Mouse (Mus musculus) liver, adult (tissue): ENCODE results near the gene Cfap36.

Experiments
- GATA4 ChIP-seq: IDR thresholded peaks from 2 replicates; pipeline ENCODE4 v1.6.1; 2014; ENCODE audit warnings: mild to moderate bottlenecking, low read length; ENCODE audit not compliant: insufficient replicate concordance

Gene Cfap36

DNA sequence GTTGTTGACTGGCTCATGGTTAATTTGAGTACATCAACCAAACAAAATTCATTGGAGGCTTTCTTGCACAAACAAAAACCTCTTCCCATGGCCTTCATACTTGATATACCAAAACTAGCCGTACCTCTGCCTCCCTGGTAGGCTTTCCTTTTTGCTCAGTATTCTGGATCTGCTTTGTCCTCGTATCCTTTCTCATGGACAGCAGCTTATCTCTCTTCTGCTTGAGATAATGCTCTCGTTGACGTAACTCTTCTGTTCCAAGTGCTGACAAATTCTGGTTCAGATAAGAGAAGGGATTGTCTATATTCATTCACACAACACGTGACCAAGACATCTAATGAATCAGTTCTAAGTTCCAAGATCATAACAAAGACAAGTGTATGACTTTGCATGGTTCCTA is 24.9 kb downstream of the Cfap36 start:
- peak; percentile 41; the same call in 1 of the 2 replicates for TF ChIP-seq GATA4

GRCm38 (mm10) chr11:29219055-29219454 is 28.2 kb downstream of the Cfap36 start:
- no peak for TF ChIP-seq GATA4

DNA sequence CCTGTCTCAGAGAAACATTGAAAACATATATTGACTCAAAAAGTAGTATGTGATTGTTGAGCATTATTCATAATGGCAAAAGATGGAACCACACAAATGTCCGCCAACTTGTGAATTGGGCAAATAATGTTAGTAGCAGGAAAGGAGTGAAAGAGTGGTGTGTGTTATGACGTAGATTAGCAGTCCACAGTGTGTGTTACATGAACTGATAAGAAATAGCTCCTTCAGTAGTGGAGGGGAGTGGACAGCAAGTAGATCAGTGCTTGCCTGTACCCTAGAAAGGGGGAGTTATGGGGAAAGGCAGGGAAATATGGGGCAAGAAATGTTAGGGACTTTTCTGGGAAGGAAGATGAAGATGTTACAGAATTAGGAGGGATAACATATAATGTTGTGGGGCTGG is 31.0 kb downstream of the Cfap36 start:
- TF ChIP-seq GATA4: no peak

- no peak for TF ChIP-seq GATA4
Observed at GRCm38 (mm10) chr11:29209774-29210173, 37.4 kb downstream of the Cfap36 start.

DNA sequence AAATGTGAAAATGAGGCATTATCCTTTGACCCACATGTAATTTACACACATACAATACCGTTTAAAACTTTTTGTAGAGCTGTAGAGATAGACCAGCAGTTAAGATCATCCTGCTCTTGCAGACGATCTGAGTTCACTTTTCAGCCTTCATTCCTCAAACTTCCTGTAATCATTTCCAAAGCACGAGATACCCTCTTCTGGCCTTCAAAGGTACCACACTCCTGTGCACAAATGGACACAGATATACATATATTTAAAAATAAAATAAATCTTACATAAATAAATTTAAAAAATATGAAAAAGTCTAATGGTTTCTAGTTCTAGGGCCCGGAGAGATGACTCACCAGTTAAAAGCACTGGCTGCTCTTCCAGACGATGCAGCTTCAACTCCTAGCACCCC is 43.6 kb downstream of the Cfap36 start:
- no peak for TF ChIP-seq GATA4

DNA sequence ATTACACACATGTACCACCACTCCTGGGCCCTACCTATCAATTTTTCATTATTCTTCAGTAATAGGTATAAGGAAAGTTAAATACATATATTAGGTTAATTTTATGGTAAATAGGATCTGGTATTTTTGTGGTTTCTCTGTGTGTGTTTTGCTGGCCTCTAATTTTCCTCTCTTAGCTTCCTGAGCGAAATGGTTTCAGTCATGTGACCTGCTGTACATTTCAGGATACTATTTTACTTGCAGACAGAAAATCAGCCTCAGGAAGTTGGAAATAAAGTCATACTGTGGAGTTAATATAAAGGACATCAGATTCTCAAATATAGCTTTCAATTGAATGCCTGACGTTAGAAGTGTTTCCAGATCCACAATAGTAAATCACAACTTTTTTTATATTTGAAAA is 58.2 kb downstream of the Cfap36 start:
- no peak for TF ChIP-seq GATA4

DNA sequence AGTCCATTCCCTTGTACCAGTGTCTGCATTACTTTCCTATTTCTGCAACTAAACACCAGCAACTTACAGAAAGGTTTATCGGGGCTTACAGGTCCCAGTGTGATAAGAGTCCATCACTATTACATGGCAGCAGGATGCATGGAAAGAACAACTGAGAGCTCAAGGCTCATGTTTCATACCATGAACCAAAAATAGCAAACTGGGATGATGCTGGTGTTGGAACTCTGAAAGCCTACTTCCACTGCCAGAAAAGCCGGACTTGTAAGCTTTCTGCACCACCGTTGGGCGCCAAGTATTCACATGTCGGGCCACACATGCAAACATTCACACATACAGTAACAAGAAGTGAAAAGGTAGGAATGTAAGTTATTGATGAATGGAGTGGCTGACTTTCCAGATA is 65.5 kb downstream of the Cfap36 start:
- TF ChIP-seq GATA4: no peak

GRCm38 (mm10) chr11:29180657-29181056 is 66.6 kb downstream of the Cfap36 start:
- no peak for TF ChIP-seq GATA4

DNA sequence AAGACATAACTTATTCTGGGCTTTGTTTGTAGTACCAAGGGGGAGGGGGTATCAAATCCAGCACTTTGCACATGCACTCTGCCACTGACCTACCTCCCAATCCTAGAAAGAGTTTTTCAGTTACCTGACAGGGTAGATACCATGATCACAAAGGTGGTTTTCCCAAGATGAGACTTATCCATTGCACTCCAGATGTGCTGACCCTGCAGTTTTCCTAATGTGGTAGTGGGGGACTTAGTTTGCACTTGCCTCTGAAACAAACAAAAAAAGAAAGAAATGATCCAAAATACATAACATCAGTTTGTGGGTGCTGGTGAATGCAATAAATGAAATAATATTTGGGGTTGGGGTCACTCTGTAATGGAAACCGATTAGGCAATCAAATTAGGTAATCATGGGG is 67.9 kb downstream of the Cfap36 start:
- no peak for TF ChIP-seq GATA4

- TF ChIP-seq GATA4: no peak
Observed at GRCm38 (mm10) chr11:29173706-29174436, 73.3 kb downstream of the Cfap36 start.

DNA sequence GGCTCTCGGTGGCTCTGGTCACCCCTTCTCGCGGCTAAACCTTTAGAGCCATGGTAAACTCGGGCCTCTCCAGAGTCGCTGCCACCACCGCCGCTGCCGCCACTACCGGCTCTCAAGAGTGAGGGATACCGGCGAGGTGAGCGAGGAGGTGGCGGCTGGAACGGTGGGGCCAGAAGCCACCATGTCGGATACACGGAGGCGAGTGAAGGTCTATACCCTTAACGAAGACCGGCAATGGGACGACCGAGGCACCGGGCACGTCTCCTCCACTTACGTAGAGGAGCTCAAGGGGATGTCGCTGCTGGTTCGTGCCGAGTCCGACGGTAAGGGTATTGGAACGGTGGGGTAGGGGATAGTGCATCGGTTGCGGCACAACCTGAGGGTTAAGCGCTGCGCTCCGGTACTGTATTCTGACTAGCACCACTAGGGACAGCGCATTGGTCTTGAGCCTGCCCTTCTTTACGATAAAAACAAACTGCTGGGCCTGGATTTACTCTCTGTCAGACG is 74.0 kb downstream of the Cfap36 start:
- no peak for TF ChIP-seq GATA4

DNA sequence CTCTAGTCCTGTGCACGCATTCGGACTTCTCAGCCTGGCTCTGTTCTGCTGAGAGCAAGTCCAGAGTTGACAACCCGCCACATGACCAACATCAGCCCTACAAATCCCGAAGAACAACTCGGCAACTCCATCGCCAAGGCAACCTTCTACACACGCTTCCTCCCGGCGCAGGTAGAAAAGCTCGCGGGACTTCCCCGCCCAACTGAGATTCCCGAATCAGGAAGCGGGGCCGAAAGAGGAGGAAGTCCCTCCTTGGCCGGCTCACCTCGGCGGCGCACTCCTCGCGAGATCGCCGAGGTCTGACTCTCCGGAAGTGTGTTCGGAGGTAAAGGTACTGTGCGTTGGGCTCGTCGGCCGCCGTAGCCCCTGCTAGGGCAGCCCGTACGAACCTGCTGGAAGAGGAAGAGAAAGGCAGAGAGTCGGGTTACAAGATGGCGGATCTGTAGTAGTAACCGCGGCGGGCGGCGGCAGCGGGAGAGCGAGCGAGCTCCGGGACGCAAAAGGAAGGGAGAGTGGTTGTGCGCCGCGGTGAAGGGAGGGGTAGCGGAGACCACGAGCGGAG is 74.6 kb downstream of the Cfap36 start, which contains the start of gene Ppp4r3b:
Gene Ppp4r3b, plus strand, starts transcription at position 328 of the 562 bp plus-strand sequence.
- no peak; the same call in 1 of the 2 replicates for TF ChIP-seq GATA4

GRCm38 (mm10) chr11:29171959-29172391 is 75.2 kb downstream of the Cfap36 start:
- TF ChIP-seq GATA4: no peak
